ENCODE assay signal across 8 mouse cellular contexts in the genomic region with DNA sequence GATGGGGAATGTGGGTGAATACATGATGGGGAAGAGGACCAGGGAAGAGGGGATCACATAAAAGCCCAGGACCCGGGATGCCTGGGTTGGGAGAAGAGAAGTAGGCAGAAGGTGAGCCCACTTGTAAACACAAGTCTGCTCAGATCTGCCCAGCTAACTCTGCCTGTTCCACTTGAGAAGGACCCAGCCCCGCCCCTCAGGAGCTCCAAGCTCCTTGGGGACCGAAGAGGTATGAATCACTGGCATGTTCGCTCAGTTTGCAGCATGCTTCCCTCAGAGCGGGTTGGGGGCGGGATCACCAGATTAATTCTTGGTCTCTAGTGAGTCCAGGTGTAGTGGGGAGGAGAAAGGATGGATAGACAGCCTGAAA. TPM values are rescaled to one million over a fixed set of nuclear protein-coding genes. Genes with fewer than 3 reads are reported as not detected.
A peak's percentile ranks its signal among the peaks of the same experiment; 100 is the strongest.
DNase-seq lines count a peak whose midpoint lies in the region; ATAC-seq lines count a peak whose summit lies in the region.
"Had no signal": no experiment of that assay in that cellular context is flagged by ENCODE, and none has a peak within 500 bp of the region (broad histone marks: within the 10 kb centered on the region; RNA-seq: fewer than 3 reads in every experiment).

No protein-coding gene starts in this region.

- 45% methylated on average over 6 of the region's 6 CpGs for WGBS in embryonic facial prominence, embryonic 10.5 days
- WGBS in hindbrain, embryonic 14.5 days = 49% methylated on average over 6 of the region's 6 CpGs
- WGBS in midbrain, embryonic 11.5 days = 46% methylated on average over 6 of the region's 6 CpGs

- H3K4me1 ChIP-seq in embryonic facial prominence, embryonic 10.5 days = peaks cover 31% of the 10 kb centered on the region
- peaks cover 22% of the 10 kb centered on the region for H3K4me1 ChIP-seq in hindbrain, embryonic 14.5 days (replicated peaks; ENCODE audit: control insufficient read depth, insufficient read depth, low read length)
- peaks cover 3% of the 10 kb centered on the region; the same call in 1 of the 2 replicates for H3K4me1 ChIP-seq in midbrain, embryonic 11.5 days (ENCODE audit: control insufficient read depth, insufficient read depth, low read length)

- H3K9ac ChIP-seq in hindbrain, embryonic 14.5 days = peak overlapping the region; percentile 77; the same call in 1 of the 2 replicates
- H3K9ac ChIP-seq in midbrain, embryonic 11.5 days (ENCODE audit: low read length) = peak overlapping the region; percentile 83

- DNase-seq in left cerebral cortex, adult 18-20 months (ENCODE audit: low spot score in 2 of 2) = peak; percentile 48 to 50
- DNase-seq in left cerebral cortex, postnatal 10 days (ENCODE audit: extremely low spot score in 1 of 2, low spot score in 2 of 2) = no peak
- no peak for DNase-seq in embryonic facial prominence, embryonic 10.5 days (ENCODE audit: low spot score)
- no peak for DNase-seq in hindbrain, embryonic 14.5 days (ENCODE audit: low spot score)
- DNase-seq in midbrain, embryonic 11.5 days (ENCODE audit: low spot score, missing footprints) = no peak
- DNase-seq in adrenal gland, adult 8-10 months = no peak
- DNase-seq in adrenal gland, adult 18-20 months (ENCODE audit: low spot score in 2 of 2) = no peak

- no peak overlapping the region; the same call in 1 of the 2 replicates for H3K27ac ChIP-seq in embryonic facial prominence, embryonic 10.5 days (replicated peaks)
- no peak overlapping the region for H3K27ac ChIP-seq in hindbrain, embryonic 14.5 days
- H3K27ac ChIP-seq in midbrain, embryonic 11.5 days (ENCODE audit: low read depth, low read length) = no peak overlapping the region
- H3K27ac ChIP-seq: macrophage had no signal

- ATAC-seq in hindbrain, embryonic 14.5 days (ENCODE audit: low FRiP score) = peak; percentile 16; the same call in 1 of the 2 replicates
- no peak; the same call in 1 of the 2 replicates for ATAC-seq in midbrain, embryonic 11.5 days (ENCODE audit: low FRiP score)

- peak overlapping the region; percentile 98 for H3K4me2 ChIP-seq in hindbrain, embryonic 14.5 days (replicated peaks)
- H3K4me2 ChIP-seq in midbrain, embryonic 11.5 days = peak overlapping the region; percentile 94

- H3K9me3 ChIP-seq in embryonic facial prominence, embryonic 10.5 days = no peaks in the 10 kb centered on the region
- no peaks in the 10 kb centered on the region for H3K9me3 ChIP-seq in hindbrain, embryonic 14.5 days (ENCODE audit: control insufficient read depth, low read length)
- H3K9me3 ChIP-seq in midbrain, embryonic 11.5 days (ENCODE audit: control insufficient read depth, low read length) = no peaks in the 10 kb centered on the region

- H3K36me3 ChIP-seq in embryonic facial prominence, embryonic 10.5 days (replicated peaks) = no peaks in the 10 kb centered on the region
- peaks cover 10% of the 10 kb centered on the region; the same call in 1 of the 2 replicates for H3K36me3 ChIP-seq in hindbrain, embryonic 14.5 days (replicated peaks; ENCODE audit: control insufficient read depth, insufficient read depth)
- no peaks in the 10 kb centered on the region for H3K36me3 ChIP-seq in midbrain, embryonic 11.5 days (ENCODE audit: control insufficient read depth, insufficient read depth, low read length)

- intact Hi-C loops in left cerebral cortex, postnatal 10 days (cut with DNase I) = no loop called here

- H3K27me3 ChIP-seq in embryonic facial prominence, embryonic 10.5 days (replicated peaks; ENCODE audit: low read depth, poor library complexity, severe bottlenecking) = peaks cover 62% of the 10 kb centered on the region
- H3K27me3 ChIP-seq in hindbrain, embryonic 14.5 days (ENCODE audit: control insufficient read depth, insufficient read depth, low read length) = peaks cover 26% of the 10 kb centered on the region; the same call in 1 of the 2 replicates
- H3K27me3 ChIP-seq in midbrain, embryonic 11.5 days (ENCODE audit: control insufficient read depth, insufficient read depth, low read length) = peaks cover 28% of the 10 kb centered on the region

- peak overlapping the region; percentile 86 for H3K4me3 ChIP-seq in embryonic facial prominence, embryonic 10.5 days
- H3K4me3 ChIP-seq in hindbrain, embryonic 14.5 days (replicated peaks; ENCODE audit: low read length) = peak overlapping the region; percentile 54
- peak overlapping the region; percentile 70 for H3K4me3 ChIP-seq in midbrain, embryonic 11.5 days (ENCODE audit: low read depth, low read length)

RNA-seq across cellular contexts. Expression of gene Neurog3, which starts 21.7 kb away (rescaled TPM):
- under 1 TPM in 1 of 2 experiments, not detected in 1; 0.26 TPM for total RNA-seq in left cerebral cortex, adult 18-20 months (2021)
- total RNA-seq in left cerebral cortex, postnatal 10 days (2021) = not detected
- 0.88 and 0.98 TPM in 2 replicates for polyA plus RNA-seq in embryonic facial prominence, embryonic 10.5 days (2016; fragmentation: Nextera tagmentation; extraction: Ambion mirVana)
- polyA plus RNA-seq in hindbrain, embryonic 14.5 days (2014; fragmentation: Nextera tagmentation; extraction: Ambion mirVana) = not detected in 2 replicates
- 0.34 and 0.37 TPM in 2 replicates for polyA plus RNA-seq in midbrain, embryonic 11.5 days (2014; fragmentation: Nextera tagmentation; extraction: Ambion mirVana)
- not detected for total RNA-seq in adrenal gland, adult 8-10 months (2022)
- total RNA-seq in adrenal gland, adult 18-20 months (2021) = not detected
- polyA plus RNA-seq: macrophage had no signal

RNA-seq across cellular contexts. Expression of gene Fam241b, which starts 32.5 kb away (rescaled TPM):
- total RNA-seq in left cerebral cortex, adult 18-20 months (2021) = 10 to 100 TPM; 62.3 to 63.9 TPM
- 10 to 100 TPM; 61.7 to 62.4 TPM for total RNA-seq in left cerebral cortex, postnatal 10 days (2021)
- 17.4 and 18.0 TPM in 2 replicates for polyA plus RNA-seq in embryonic facial prominence, embryonic 10.5 days (2016; fragmentation: Nextera tagmentation; extraction: Ambion mirVana)
- 41.6 TPM in 2 replicates for polyA plus RNA-seq in hindbrain, embryonic 14.5 days (2014; fragmentation: Nextera tagmentation; extraction: Ambion mirVana)
- 7.1 and 7.6 TPM in 2 replicates for polyA plus RNA-seq in midbrain, embryonic 11.5 days (2014; fragmentation: Nextera tagmentation; extraction: Ambion mirVana)
- total RNA-seq in adrenal gland, adult 8-10 months (2022) = 10 to 100 TPM in 2 of 4 experiments, 1 to 10 TPM in 2; 5.6 to 11.7 (median 8.7) TPM
- 1 to 10 TPM; 3.9 to 4.0 TPM for total RNA-seq in adrenal gland, adult 18-20 months (2021)
- polyA plus RNA-seq: macrophage had no signal

Comparison
In these comparisons a context has a peak if more than half of its experiments do, and no peak if none do; other contexts are left out.
1. DNase-seq: peak in left cerebral cortex, adult 18-20 months (2 of 2); none in left cerebral cortex, postnatal 10 days (0 of 2), embryonic facial prominence, embryonic 10.5 days (single experiment), hindbrain, embryonic 14.5 days (single experiment), midbrain, embryonic 11.5 days (single experiment), adrenal gland, adult 8-10 months (single experiment) and adrenal gland, adult 18-20 months (0 of 2).
2. RNA of gene Fam241b, which starts 32.5 kb away (total RNA-seq): 62.3 to 63.9 TPM in left cerebral cortex, adult 18-20 months and 61.7 to 62.4 TPM in left cerebral cortex, postnatal 10 days; 5.6 to 11.7 TPM in adrenal gland, adult 8-10 months and 3.9 to 4.0 TPM in adrenal gland, adult 18-20 months; every median in the first group is over 4 times any median in the second.
3. Peak in every context shown above with its lines, with median percentiles within 50 percentile points of each other: H3K4me3 ChIP-seq.